ENCODE assay signal across 9 mouse cellular contexts in the genomic region with DNA sequence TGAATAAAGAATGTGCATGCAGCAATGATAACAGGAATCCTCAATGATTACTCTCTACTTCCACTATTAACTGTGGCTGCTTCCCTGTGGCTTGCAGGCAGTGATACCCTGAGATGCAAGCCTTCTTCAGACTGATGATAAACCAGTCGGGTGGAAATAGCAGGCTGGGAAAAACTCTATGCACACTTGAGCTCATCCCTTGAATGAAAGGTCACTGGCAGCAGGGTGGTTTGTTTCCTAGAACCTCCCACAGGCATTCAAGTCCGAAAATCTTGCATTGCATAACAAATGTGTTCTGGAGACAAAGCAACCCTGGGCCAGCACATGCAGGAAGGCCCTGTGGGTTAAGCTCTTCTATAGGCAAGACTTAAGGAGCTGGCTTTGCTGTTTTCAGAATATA.
A peak's percentile ranks its signal among the peaks of the same experiment; 100 is the strongest.
DNase-seq lines count a peak whose midpoint lies in the region.
"Had no signal": no experiment of that assay in that cellular context is flagged by ENCODE, and none has a peak within 500 bp of the region (broad histone marks: within the 10 kb centered on the region; RNA-seq: fewer than 3 reads in every experiment).

No protein-coding gene starts in this region.

- peak; percentile 4 for DNase-seq in adrenal gland, postnatal 14 days
- no peak for DNase-seq in adrenal gland, adult 2 months
- peak; percentile 8 for DNase-seq in kidney, adult 18-20 months
- DNase-seq in kidney, postnatal 10 days: no peak
- peak; percentile 56 for DNase-seq in ES-CJ7 (ENCODE audit: low read depth, low spot score)
- DNase-seq in embryo, embryonic 10.5 days (ENCODE audit: low spot score): peak; percentile 26
- DNase-seq in right cerebral cortex, postnatal 36 days (ENCODE audit: low spot score in 2 of 2): no peak
- DNase-seq in left cerebral cortex, postnatal 25 days (ENCODE audit: low spot score in 2 of 2): no peak
- DNase-seq: cerebellum, adult 2 months had no signal

- intact Hi-C loops in left cerebral cortex, postnatal 25 days (cut with DNase I): no loop called here

Comparison
In these comparisons a context has a peak if more than half of its experiments do, and no peak if none do; other contexts are left out.
1. DNase-seq: peak in adrenal gland, postnatal 14 days (single experiment), kidney, adult 18-20 months (single experiment), ES-CJ7 (single experiment) and embryo, embryonic 10.5 days (single experiment); none in adrenal gland, adult 2 months (single experiment), kidney, postnatal 10 days (single experiment), right cerebral cortex, postnatal 36 days (0 of 2) and left cerebral cortex, postnatal 25 days (0 of 2).